Mouse (Mus musculus): ENCODE measurements around the gene Cdsn. TPM values are rescaled to one million over a fixed set of nuclear protein-coding genes. Genes with fewer than 3 reads are reported as not detected.

Cdsn gene
- polyA plus RNA-seq, 1 experiment from 2014 or later, result not detected

GRCm38 (mm10) chr17:35549437-35550142, 2.3 kb upstream of the Cdsn start:
- Histone ChIP-seq H3K4me2 (ENCODE audit: low read depth, low read length) (no peak overlapping the region), H3K36me3 (replicated peaks; ENCODE audit: control insufficient read depth, insufficient read depth, low read depth, low read length) (no peaks in the 10 kb centered on the region), H3K9me3 (replicated peaks; ENCODE audit: control insufficient read depth, low read length) (no peaks in the 10 kb centered on the region), H3K9ac (replicated peaks; ENCODE audit: low read length) (no peak overlapping the region; the same call in 1 of the 2 replicates), H3K4me1 (ENCODE audit: control insufficient read depth, insufficient read depth, low read length) (no peaks in the 10 kb centered on the region), H3K4me3 (ENCODE audit: low read depth, low read length) (no peak overlapping the region), H3K27me3 (ENCODE audit: control insufficient read depth, insufficient read depth, low read length) (no peaks in the 10 kb centered on the region), H3K27ac (replicated peaks; ENCODE audit: low read depth, low read length) (no peak overlapping the region)
- 47% methylated on average over 15 of the region's 15 CpGs for WGBS
- no peak for ATAC-seq (replicated peaks; ENCODE audit: insufficient number of reproducible peaks, low FRiP score, low TSS enrichment, low read depth)
- DNase-seq (ENCODE audit: low spot score), result no peak

- no peaks in the 10 kb centered on the region for H3K9me3 ChIP-seq (replicated peaks; ENCODE audit: control insufficient read depth, low read length)
- no peaks in the 10 kb centered on the region for H3K27me3 ChIP-seq (ENCODE audit: control insufficient read depth, insufficient read depth, low read length)
- DNase-seq (ENCODE audit: low spot score) (no peak), ATAC-seq (replicated peaks; ENCODE audit: insufficient number of reproducible peaks, low FRiP score, low TSS enrichment, low read depth) (no peak)
- WGBS, result 93% methylated on average over 4 of the region's 4 CpGs
- H3K36me3 ChIP-seq (replicated peaks; ENCODE audit: control insufficient read depth, insufficient read depth, low read depth, low read length), result no peaks in the 10 kb centered on the region
- H3K4me3 ChIP-seq (ENCODE audit: low read depth, low read length), result no peak overlapping the region
- H3K27ac ChIP-seq (replicated peaks; ENCODE audit: low read depth, low read length), result no peak overlapping the region
- no peak overlapping the region for H3K4me2 ChIP-seq (ENCODE audit: low read depth, low read length)
- H3K4me1 ChIP-seq (ENCODE audit: control insufficient read depth, insufficient read depth, low read length), result no peaks in the 10 kb centered on the region
- no peak overlapping the region for H3K9ac ChIP-seq (replicated peaks; ENCODE audit: low read length)
These were observed 1.8 kb upstream of the Cdsn start for GRCm38 (mm10) chr17:35550143-35550494.

GRCm38 (mm10) chr17:35550871-35551270, 1.1 kb upstream of the Cdsn start:
- Histone ChIP-seq H3K9ac (replicated peaks; ENCODE audit: low read length) (no peak overlapping the region), H3K27ac (replicated peaks; ENCODE audit: low read depth, low read length) (no peak overlapping the region), H3K27me3 (ENCODE audit: control insufficient read depth, insufficient read depth, low read length) (no peaks in the 10 kb centered on the region), H3K4me2 (ENCODE audit: low read depth, low read length) (no peak overlapping the region), H3K4me1 (ENCODE audit: control insufficient read depth, insufficient read depth, low read length) (no peaks in the 10 kb centered on the region), H3K36me3 (replicated peaks; ENCODE audit: control insufficient read depth, insufficient read depth, low read depth, low read length) (no peaks in the 10 kb centered on the region), H3K9me3 (replicated peaks; ENCODE audit: control insufficient read depth, low read length) (no peaks in the 10 kb centered on the region), H3K4me3 (ENCODE audit: low read depth, low read length) (no peak overlapping the region)
- WGBS, result 44% methylated on average over 8 of the region's 8 CpGs
- no peak for DNase-seq (ENCODE audit: low spot score)
- no peak for ATAC-seq (replicated peaks; ENCODE audit: insufficient number of reproducible peaks, low FRiP score, low TSS enrichment, low read depth)

- WGBS, result 81% methylated on average over 5 of the region's 5 CpGs
- Histone ChIP-seq H3K9me3 (replicated peaks; ENCODE audit: control insufficient read depth, low read length) (no peaks in the 10 kb centered on the region), H3K4me2 (ENCODE audit: low read depth, low read length) (no peak overlapping the region), H3K4me3 (ENCODE audit: low read depth, low read length) (no peak overlapping the region), H3K4me1 (ENCODE audit: control insufficient read depth, insufficient read depth, low read length) (no peaks in the 10 kb centered on the region), H3K27me3 (ENCODE audit: control insufficient read depth, insufficient read depth, low read length) (no peaks in the 10 kb centered on the region), H3K27ac (replicated peaks; ENCODE audit: low read depth, low read length) (no peak overlapping the region), H3K9ac (replicated peaks; ENCODE audit: low read length) (no peak overlapping the region), H3K36me3 (replicated peaks; ENCODE audit: control insufficient read depth, insufficient read depth, low read depth, low read length) (no peaks in the 10 kb centered on the region)
- ATAC-seq (replicated peaks; ENCODE audit: insufficient number of reproducible peaks, low FRiP score, low TSS enrichment, low read depth) (no peak), DNase-seq (ENCODE audit: low spot score) (no peak)
These were observed 2.4 kb downstream of the Cdsn start for GRCm38 (mm10) chr17:35554321-35554720.

- no peak overlapping the region for H3K4me2 ChIP-seq (ENCODE audit: low read depth, low read length)
- no peaks in the 10 kb centered on the region for H3K4me1 ChIP-seq (ENCODE audit: control insufficient read depth, insufficient read depth, low read length)
- WGBS, result 93% methylated on average over 18 of the region's 18 CpGs
- H3K27ac ChIP-seq (replicated peaks; ENCODE audit: low read depth, low read length), result no peak overlapping the region
- no peaks in the 10 kb centered on the region for H3K36me3 ChIP-seq (replicated peaks; ENCODE audit: control insufficient read depth, insufficient read depth, low read depth, low read length)
- no peaks in the 10 kb centered on the region for H3K9me3 ChIP-seq (replicated peaks; ENCODE audit: control insufficient read depth, low read length)
- no peak overlapping the region for H3K4me3 ChIP-seq (ENCODE audit: low read depth, low read length)
- no peak overlapping the region for H3K9ac ChIP-seq (replicated peaks; ENCODE audit: low read length)
- ATAC-seq (replicated peaks; ENCODE audit: insufficient number of reproducible peaks, low FRiP score, low TSS enrichment, low read depth) (no peak), DNase-seq (ENCODE audit: low spot score) (no peak)
- H3K27me3 ChIP-seq (ENCODE audit: control insufficient read depth, insufficient read depth, low read length), result no peaks in the 10 kb centered on the region
These were observed 3.0 kb downstream of the Cdsn start for GRCm38 (mm10) chr17:35554761-35555397.

- 84% methylated on average over 13 of the region's 13 CpGs for WGBS
- no peak overlapping the region for H3K4me2 ChIP-seq (ENCODE audit: low read depth, low read length)
- no peak overlapping the region for H3K27ac ChIP-seq (replicated peaks; ENCODE audit: low read depth, low read length)
- no peaks in the 10 kb centered on the region for H3K9me3 ChIP-seq (replicated peaks; ENCODE audit: control insufficient read depth, low read length)
- no peaks in the 10 kb centered on the region for H3K27me3 ChIP-seq (ENCODE audit: control insufficient read depth, insufficient read depth, low read length)
- no peak overlapping the region for H3K4me3 ChIP-seq (ENCODE audit: low read depth, low read length)
- ATAC-seq (replicated peaks; ENCODE audit: insufficient number of reproducible peaks, low FRiP score, low TSS enrichment, low read depth) (no peak), DNase-seq (ENCODE audit: low spot score) (no peak)
- no peaks in the 10 kb centered on the region for H3K36me3 ChIP-seq (replicated peaks; ENCODE audit: control insufficient read depth, insufficient read depth, low read depth, low read length)
- no peaks in the 10 kb centered on the region for H3K4me1 ChIP-seq (ENCODE audit: control insufficient read depth, insufficient read depth, low read length)
- no peak overlapping the region for H3K9ac ChIP-seq (replicated peaks; ENCODE audit: low read length)
These were observed 4.3 kb downstream of the Cdsn start for GRCm38 (mm10) chr17:35556186-35556765.

GRCm38 (mm10) chr17:35556812-35557211, 4.9 kb downstream of the Cdsn start:
- Histone ChIP-seq H3K36me3 (replicated peaks; ENCODE audit: control insufficient read depth, insufficient read depth, low read depth, low read length) (no peaks in the 10 kb centered on the region), H3K27me3 (ENCODE audit: control insufficient read depth, insufficient read depth, low read length) (no peaks in the 10 kb centered on the region), H3K4me3 (ENCODE audit: low read depth, low read length) (no peak overlapping the region), H3K4me1 (ENCODE audit: control insufficient read depth, insufficient read depth, low read length) (no peaks in the 10 kb centered on the region), H3K9me3 (replicated peaks; ENCODE audit: control insufficient read depth, low read length) (no peaks in the 10 kb centered on the region), H3K4me2 (ENCODE audit: low read depth, low read length) (no peak overlapping the region), H3K9ac (replicated peaks; ENCODE audit: low read length) (no peak overlapping the region), H3K27ac (replicated peaks; ENCODE audit: low read depth, low read length) (no peak overlapping the region)
- 39% methylated on average over 5 of the region's 5 CpGs for WGBS
- DNase-seq (ENCODE audit: low spot score) (peak; percentile 69), ATAC-seq (replicated peaks; ENCODE audit: insufficient number of reproducible peaks, low FRiP score, low TSS enrichment, low read depth) (no peak)

GRCm38 (mm10) chr17:35557351-35557750, 5.4 kb downstream of the Cdsn start:
- WGBS, result 80% methylated on average over 9 of the region's 9 CpGs
- no peak for DNase-seq (ENCODE audit: low spot score)
- Histone ChIP-seq H3K27ac (replicated peaks; ENCODE audit: low read depth, low read length) (no peak overlapping the region), H3K36me3 (replicated peaks; ENCODE audit: control insufficient read depth, insufficient read depth, low read depth, low read length) (no peaks in the 10 kb centered on the region), H3K4me2 (ENCODE audit: low read depth, low read length) (no peak overlapping the region), H3K9me3 (replicated peaks; ENCODE audit: control insufficient read depth, low read length) (no peaks in the 10 kb centered on the region), H3K27me3 (ENCODE audit: control insufficient read depth, insufficient read depth, low read length) (no peaks in the 10 kb centered on the region), H3K4me3 (ENCODE audit: low read depth, low read length) (no peak overlapping the region), H3K4me1 (ENCODE audit: control insufficient read depth, insufficient read depth, low read length) (no peaks in the 10 kb centered on the region), H3K9ac (replicated peaks; ENCODE audit: low read length) (no peak overlapping the region)
- ATAC-seq (replicated peaks; ENCODE audit: insufficient number of reproducible peaks, low FRiP score, low TSS enrichment, low read depth), result no peak

Data from embryonic facial prominence, embryonic 11.5 days (tissue).